Mouse (Mus musculus) C2C12 (cell line): Measurements from ENCODE around the gene 4933415A04Rik.

Experiments
- CTCF ChIP-seq: IDR thresholded peaks from one replicate; pipeline ENCODE4 v1.5.1; 2011; ENCODE audit not compliant: control insufficient read depth, insufficient read depth, insufficient read length
- MAX ChIP-seq: IDR thresholded peaks from one replicate; pipeline ENCODE4 v1.6.1; 2011; ENCODE audit warnings: mild to moderate bottlenecking, control low read depth
- MYOD1 ChIP-seq: IDR thresholded peaks from one replicate; pipeline ENCODE4 v1.6.1; 2011; ENCODE audit warnings: low read depth; ENCODE audit not compliant: control insufficient read depth, insufficient read length
- USF1 ChIP-seq: IDR thresholded peaks from one replicate; pipeline ENCODE4 v1.6.1; 2011; ENCODE audit warnings: low read depth, mild to moderate bottlenecking, control low read depth, moderate library complexity

DNA sequence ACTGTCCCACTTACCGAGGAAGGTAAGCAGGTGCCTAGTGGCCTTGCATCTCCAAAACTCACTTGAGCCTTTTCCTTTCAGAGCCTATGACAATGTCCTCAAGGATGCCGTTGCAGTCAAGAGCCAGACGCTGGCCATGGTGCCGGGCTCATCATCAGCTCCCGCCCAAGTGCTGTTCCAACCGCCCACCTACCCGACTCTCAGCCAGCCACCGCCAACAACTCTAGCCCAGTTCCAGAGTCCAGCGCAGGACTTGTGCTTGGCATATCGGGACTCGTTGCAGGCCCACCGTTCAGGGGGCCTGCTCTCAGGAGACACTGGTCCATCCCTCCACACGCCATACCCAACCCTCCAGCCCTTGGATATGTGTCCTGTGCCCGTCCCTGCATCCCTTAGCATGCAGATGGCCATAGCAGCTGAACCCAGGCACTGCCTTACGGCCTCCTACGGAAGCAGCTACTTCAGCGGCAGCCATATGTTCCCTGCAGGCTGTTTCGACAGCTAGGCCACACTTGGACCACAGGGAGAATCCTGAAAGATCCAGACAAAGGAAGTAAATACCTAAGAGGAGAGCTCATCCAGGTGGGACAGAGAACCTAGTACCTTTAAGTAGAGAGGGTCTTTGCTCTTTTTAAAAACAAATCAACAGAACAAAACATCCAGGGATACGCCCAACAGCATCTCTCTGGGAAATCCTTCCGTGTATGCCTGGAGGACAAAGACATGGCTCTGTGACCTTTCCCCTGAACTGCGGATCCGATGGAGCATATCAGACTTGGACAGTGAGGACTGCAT is 1.4 kb upstream of the 4933415A04Rik start:
- no peak for TF ChIP-seq CTCF
- no peak for TF ChIP-seq MAX
- no peak for TF ChIP-seq MYOD1
- no peak for TF ChIP-seq USF1
